Mouse (Mus musculus) bone marrow, adult 2 months (tissue): Measurements from ENCODE around the gene Gm21915. TPM values are rescaled to one million over a fixed set of nuclear protein-coding genes. Genes with fewer than 3 reads are reported as not detected.

Experiments
- H3K27ac ChIP-seq: fragments of 200-500 bp; 2 replicates; pipeline ENCODE4 v1.5.1; 2012; ENCODE audit warnings: low read depth, mild to moderate bottlenecking, control low read depth, inconsistent platforms, low read length; ENCODE audit not compliant: control insufficient read depth, poor library complexity, insufficient read depth
- H3K4me1 ChIP-seq: fragments of 200-500 bp; 2 replicates; pipeline ENCODE4 v1.6.1; 2011; ENCODE audit warnings: low read length; ENCODE audit not compliant: control insufficient read depth, insufficient read depth
- H3K4me3 ChIP-seq: fragments of 200-500 bp; replicated peaks from 2 replicates; pipeline ENCODE3; 2011; ENCODE audit warnings: mild to moderate bottlenecking, low read depth, low read length, control low read depth; ENCODE audit not compliant: control insufficient read depth
- CTCF ChIP-seq: fragments of 200-500 bp; IDR thresholded peaks from 2 replicates; pipeline ENCODE4 v1.5.1; 2011; ENCODE audit warnings: low read length, control low read depth; ENCODE audit not compliant: control insufficient read depth, insufficient read depth
- POLR2A ChIP-seq: fragments of 200-500 bp; IDR thresholded peaks from 2 replicates; pipeline ENCODE4 v1.6.1; 2011; ENCODE audit warnings: low read depth, mild to moderate bottlenecking, control low read depth, low read length, borderline replicate concordance; ENCODE audit not compliant: control insufficient read depth
- WGBS: fragments of 180-500 bp; shearing (Covaris S2); methylation state at CpG from one replicate; pipeline ENCODE4 v1.1.7; 2018; 5-methylcytosine and 5-hydroxymethylcytosine counted together
- polyA plus RNA-seq: library from polyadenylated mRNA; stranded (reverse); fragments of >200 nt; gene quantifications from 2 replicates; pipeline ENCODE4 v1.2.4, GENCODE M21; 2011; ENCODE audit warnings: low replicate concordance; ENCODE audit not compliant: missing spikeins, insufficient read depth, insufficient read length

Gm21915 gene
- polyA plus RNA-seq, 1 experiment, result not detected

DNA sequence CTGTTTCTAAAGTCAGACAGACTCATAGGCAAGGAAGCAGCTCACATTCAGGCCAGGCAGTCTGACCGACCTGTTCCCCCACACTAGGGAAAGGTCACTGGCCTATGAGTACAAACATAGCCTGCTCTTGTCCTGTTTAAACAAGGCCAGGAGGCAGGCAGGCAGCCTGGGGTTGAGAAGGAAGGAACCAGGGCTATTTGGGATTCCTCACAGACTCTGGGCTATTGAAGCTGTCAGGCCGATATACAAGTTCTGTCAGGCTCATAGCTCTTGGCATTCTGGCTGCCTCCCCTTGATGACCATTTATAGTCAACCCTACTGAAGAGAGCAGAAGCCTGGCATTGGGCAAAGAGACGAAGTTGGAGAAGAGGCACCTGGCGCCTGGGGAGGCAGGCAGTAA lies 41.2 kb downstream of the Gm21915 start:
- 76% methylated on average over 4 of the region's 4 CpGs for WGBS

GRCm38 (mm10) chr9:40717182-40717874 lies 46.9 kb downstream of the Gm21915 start:
- Histone ChIP-seq H3K4me1 (no peaks in the 10 kb centered on the region), H3K27ac (no peak overlapping the region), H3K4me3 (no peak overlapping the region)
- TF ChIP-seq POLR2A, result no peak
- TF ChIP-seq CTCF, result no peak
- WGBS, result 62% methylated on average over 18 of the region's 18 CpGs

More for the DNA sequence above, 41.2 kb downstream of the Gm21915 start:
- Histone ChIP-seq H3K27ac (no peak overlapping the region), H3K4me3 (no peak overlapping the region), H3K4me1 (no peaks in the 10 kb centered on the region)
- TF ChIP-seq CTCF (no peak), POLR2A (no peak)

DNA sequence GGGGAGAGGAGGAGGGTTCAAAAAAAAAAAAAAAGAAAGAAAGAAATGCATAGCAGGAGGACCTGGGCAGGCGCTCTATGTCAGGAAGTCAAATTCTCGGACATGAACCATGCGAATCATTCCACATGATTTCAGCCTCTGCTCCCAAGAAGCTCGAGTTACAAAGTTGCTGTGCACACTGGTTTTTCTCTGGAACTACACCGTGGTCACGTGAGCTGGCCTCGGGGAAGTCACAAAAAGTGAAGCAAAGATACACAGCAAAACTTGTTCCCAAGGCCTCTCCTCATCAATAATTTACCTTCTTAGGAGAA lies 47.4 kb downstream of the Gm21915 start:
- Histone ChIP-seq H3K4me3 (no peak overlapping the region), H3K4me1 (no peaks in the 10 kb centered on the region), H3K27ac (no peak overlapping the region)
- TF ChIP-seq CTCF (no peak), POLR2A (no peak)
- 25% methylated on average over 7 of the region's 7 CpGs for WGBS

Other genes with a start within 250 kb of the Gm21915 start
- 14.1 and 15.8 TPM in 2 replicates for gene Gramd1b, start 139.2 kb upstream of the Gm21915 start, polyA plus RNA-seq
- gene Clmp, start 15.3 kb downstream of the Gm21915 start, polyA plus RNA-seq, result 1.9 and 4.1 TPM in 2 replicates
- 397 and 805 TPM in 2 replicates for gene Hspa8, start 130.4 kb downstream of the Gm21915 start, polyA plus RNA-seq
- not detected in 2 replicates for gene Bsx, start 203.5 kb downstream of the Gm21915 start, polyA plus RNA-seq